In the genomic region with DNA sequence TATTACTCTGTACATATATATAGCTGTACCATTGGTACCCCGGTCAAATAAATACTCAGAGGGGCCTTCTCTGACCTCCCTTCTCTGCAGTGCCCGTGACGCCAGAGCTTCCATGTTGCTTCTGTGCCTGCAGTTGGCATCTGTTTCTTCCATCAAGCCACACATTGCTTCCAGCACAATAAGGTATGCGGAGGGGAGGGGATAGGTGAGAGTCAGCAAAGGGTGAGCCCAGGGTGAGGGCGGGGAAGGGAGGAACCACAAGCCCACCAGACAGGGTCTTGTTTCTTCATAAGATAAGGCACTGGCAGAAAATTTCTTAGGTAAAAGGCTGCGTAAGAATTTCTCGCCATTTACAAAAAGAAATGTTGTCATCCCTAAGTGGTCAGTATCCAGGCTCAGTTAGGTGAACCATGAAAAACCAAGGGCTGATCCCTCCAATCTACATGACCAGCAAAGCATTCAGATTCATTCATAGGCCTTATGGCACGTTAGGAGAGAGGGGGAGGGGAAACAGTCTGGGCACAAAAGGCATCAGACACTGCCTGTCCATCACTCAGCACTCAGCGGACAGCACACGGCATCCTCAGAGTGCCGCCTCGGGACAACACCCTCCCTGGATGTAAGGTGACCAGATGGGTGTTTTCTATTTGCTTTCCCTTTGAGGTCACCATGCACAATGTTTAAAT, we compare ENCODE assay signal across 17 mouse cellular contexts.
A peak's percentile ranks its signal among the peaks of the same experiment; 100 is the strongest.
DNase-seq lines count a peak whose midpoint lies in the region; ATAC-seq lines count a peak whose summit lies in the region.
"Had no signal": no experiment of that assay in that cellular context is flagged by ENCODE, and none has a peak within 500 bp of the region (broad histone marks: within the 10 kb centered on the region; RNA-seq: fewer than 3 reads in every experiment).

No protein-coding gene starts in this region.

- H3K4me1 ChIP-seq in midbrain, embryonic 13.5 days (replicated peaks) = peaks cover 14% of the 10 kb centered on the region
- no peaks in the 10 kb centered on the region for H3K4me1 ChIP-seq in midbrain, embryonic 14.5 days (ENCODE audit: control insufficient read depth, insufficient read depth, low read length)
- H3K4me1 ChIP-seq in stomach, embryonic 16.5 days (ENCODE audit: control insufficient read depth, insufficient read depth, low read length) = no peaks in the 10 kb centered on the region
- H3K4me1 ChIP-seq: embryonic facial prominence, embryonic 13.5 days; lung, embryonic 15.5 days had no signal

- no peaks in the 10 kb centered on the region for H3K27me3 ChIP-seq in midbrain, embryonic 13.5 days
- no peaks in the 10 kb centered on the region for H3K27me3 ChIP-seq in midbrain, embryonic 14.5 days (ENCODE audit: control insufficient read depth, insufficient read depth, low read length)
- H3K27me3 ChIP-seq in stomach, embryonic 16.5 days (ENCODE audit: control insufficient read depth, insufficient read depth, low read length) = no peaks in the 10 kb centered on the region
- H3K27me3 ChIP-seq: embryonic facial prominence, embryonic 13.5 days; heart, embryonic 12.5 days; lung, embryonic 15.5 days had no signal

- H3K4me2 ChIP-seq in midbrain, embryonic 13.5 days (replicated peaks) = no peak overlapping the region
- no peak overlapping the region for H3K4me2 ChIP-seq in midbrain, embryonic 14.5 days (ENCODE audit: low read length)
- H3K4me2 ChIP-seq in stomach, embryonic 16.5 days (ENCODE audit: low read depth, low read length) = no peak overlapping the region
- H3K4me2 ChIP-seq: embryonic facial prominence, embryonic 13.5 days; heart, embryonic 12.5 days; lung, embryonic 15.5 days had no signal

- H3K36me3 ChIP-seq in midbrain, embryonic 13.5 days = peaks cover 23% of the 10 kb centered on the region
- 0 out of 2 replicates have a peak, but pooled peaks cover 15% of the 10 kb centered on the region for H3K36me3 ChIP-seq in midbrain, embryonic 14.5 days (ENCODE audit: control insufficient read depth, insufficient read depth, low read length)
- H3K36me3 ChIP-seq in stomach, embryonic 16.5 days (ENCODE audit: control insufficient read depth, insufficient read depth, low read length) = no peaks in the 10 kb centered on the region
- H3K36me3 ChIP-seq: G1E; heart, embryonic 12.5 days; lung, embryonic 15.5 days had no signal

- no peaks in the 10 kb centered on the region for H3K9me3 ChIP-seq in midbrain, embryonic 13.5 days
- 0 out of 2 replicates have a peak, but pooled peaks cover 3% of the 10 kb centered on the region for H3K9me3 ChIP-seq in midbrain, embryonic 14.5 days (ENCODE audit: control insufficient read depth, low read length)
- H3K9me3 ChIP-seq in stomach, embryonic 16.5 days (replicated peaks; ENCODE audit: control insufficient read depth, low read length) = no peaks in the 10 kb centered on the region
- H3K9me3 ChIP-seq: embryonic facial prominence, embryonic 13.5 days; lung, embryonic 15.5 days had no signal

- WGBS in midbrain, embryonic 13.5 days = 57% methylated on average over 12 of the region's 12 CpGs
- 63% methylated on average over 12 of the region's 12 CpGs for WGBS in midbrain, embryonic 14.5 days
- WGBS in stomach, embryonic 16.5 days = 72% methylated on average over 12 of the region's 12 CpGs

- DNase-seq in heart, adult 11 months = peak; percentile 78
- no peak for DNase-seq in heart, postnatal 4 days
- no peak for DNase-seq in midbrain, embryonic 14.5 days
- DNase-seq in embryo, embryonic 10.5 days (ENCODE audit: low spot score) = peak; percentile 47
- no peak for DNase-seq in gastrocnemius, postnatal 4 days (ENCODE audit: low spot score in 2 of 2)
- DNase-seq: cerebellum, adult 9-11 months; heart, postnatal 36 days; kidney, postnatal 10 days; thymus, adult 18-20 months had no signal

- no peak overlapping the region for H3K9ac ChIP-seq in midbrain, embryonic 13.5 days (replicated peaks)
- no peak overlapping the region for H3K9ac ChIP-seq in midbrain, embryonic 14.5 days (replicated peaks; ENCODE audit: low read length)
- no peak overlapping the region for H3K9ac ChIP-seq in stomach, embryonic 16.5 days (ENCODE audit: low read length)
- H3K9ac ChIP-seq: embryonic facial prominence, embryonic 13.5 days; heart, embryonic 12.5 days; lung, embryonic 15.5 days had no signal

- no peak overlapping the region for H3K27ac ChIP-seq in midbrain, embryonic 13.5 days
- no peak overlapping the region for H3K27ac ChIP-seq in midbrain, embryonic 14.5 days (replicated peaks; ENCODE audit: low read depth, low read length)
- no peak overlapping the region for H3K27ac ChIP-seq in stomach, embryonic 16.5 days (ENCODE audit: low read length)
- H3K27ac ChIP-seq: embryonic facial prominence, embryonic 13.5 days; lung, embryonic 15.5 days; macrophage had no signal

- peak; percentile 17; the same call in 1 of the 2 replicates for ATAC-seq in midbrain, embryonic 13.5 days
- ATAC-seq in midbrain, embryonic 14.5 days (ENCODE audit: low FRiP score, low TSS enrichment) = no peak
- peak; percentile 17; the same call in 1 of the 2 replicates for ATAC-seq in stomach, embryonic 16.5 days (ENCODE audit: insufficient read depth, low FRiP score)
- ATAC-seq: intestine, postnatal 0 days had no signal

- H3K4me3 ChIP-seq in midbrain, embryonic 13.5 days (replicated peaks) = no peak overlapping the region
- no peak overlapping the region for H3K4me3 ChIP-seq in midbrain, embryonic 14.5 days (replicated peaks; ENCODE audit: low read depth, low read length)
- H3K4me3 ChIP-seq in stomach, embryonic 16.5 days (replicated peaks; ENCODE audit: low read length) = no peak overlapping the region
- H3K4me3 ChIP-seq: embryonic facial prominence, embryonic 13.5 days; heart, embryonic 12.5 days; lung, embryonic 15.5 days had no signal

Comparison
In these comparisons a context has a peak if more than half of its experiments do, and no peak if none do; other contexts are left out.
1. DNase-seq: peak in heart, adult 11 months (single experiment) and embryo, embryonic 10.5 days (single experiment); none in heart, postnatal 4 days (single experiment), midbrain, embryonic 14.5 days (single experiment) and gastrocnemius, postnatal 4 days (0 of 2).